Comparison of ENCODE assay signal across 9 mouse cellular contexts in genomic region chr2:3172656-3173055, GRCm38 (mm10). TPM values are rescaled to one million over a fixed set of nuclear protein-coding genes. Genes with fewer than 3 reads are reported as not detected.
DNase-seq lines count a peak whose midpoint lies in the region; ATAC-seq and TF ChIP-seq lines count a peak whose summit lies in the region.
"Had no signal": no experiment of that assay in that cellular context is flagged by ENCODE, and none has a peak within 500 bp of the region (broad histone marks: within the 10 kb centered on the region; RNA-seq: fewer than 3 reads in every experiment).

No protein-coding gene starts in this region.

- no peak overlapping the region for H3K9ac ChIP-seq in lung, embryonic 16.5 days (ENCODE audit: low read length)
- H3K9ac ChIP-seq in neural tube, embryonic 15.5 days (replicated peaks) = no peak overlapping the region
- H3K9ac ChIP-seq in hindbrain, embryonic 12.5 days = no peak overlapping the region
- H3K9ac ChIP-seq: liver, embryonic 15.5 days had no signal

- intact Hi-C loops in gastrocnemius, adult 2 months (cut with DNase I) = loop anchor here (5.0 kb wide), 1 partner anchor 55 kb away; no protein-coding TSS in a partner anchor

- no peaks in the 10 kb centered on the region for H3K36me3 ChIP-seq in lung, embryonic 16.5 days (ENCODE audit: control insufficient read depth, insufficient read depth, low read length)
- no peaks in the 10 kb centered on the region for H3K36me3 ChIP-seq in neural tube, embryonic 15.5 days
- no peaks in the 10 kb centered on the region for H3K36me3 ChIP-seq in hindbrain, embryonic 12.5 days
- H3K36me3 ChIP-seq: liver, embryonic 15.5 days had no signal

- peak; percentile 66 for ATAC-seq in lung, embryonic 16.5 days (ENCODE audit: low read depth)
- no peak for ATAC-seq in neural tube, embryonic 15.5 days (ENCODE audit: low FRiP score)
- no peak for ATAC-seq in hindbrain, embryonic 12.5 days (ENCODE audit: low FRiP score)

- H3K4me1 ChIP-seq in lung, embryonic 16.5 days (replicated peaks; ENCODE audit: control insufficient read depth, insufficient read depth, low read length) = peaks cover 22% of the 10 kb centered on the region
- H3K4me1 ChIP-seq in embryonic fibroblast, embryonic 13.5 days (ENCODE audit: control insufficient read depth, insufficient read depth, low read length) = peaks cover 4% of the 10 kb centered on the region; the same call in 1 of the 2 replicates
- H3K4me1 ChIP-seq in neural tube, embryonic 15.5 days = peaks cover 50% of the 10 kb centered on the region
- H3K4me1 ChIP-seq in hindbrain, embryonic 12.5 days = peaks cover 12% of the 10 kb centered on the region
- H3K4me1 ChIP-seq: liver, embryonic 15.5 days had no signal

- no peak overlapping the region for H3K4me3 ChIP-seq in gastrocnemius, adult 2 months
- no peak overlapping the region for H3K4me3 ChIP-seq in lung, embryonic 16.5 days (ENCODE audit: low read length)
- H3K4me3 ChIP-seq in embryonic fibroblast, embryonic 13.5 days (ENCODE audit: insufficient read depth, low read length) = no peak overlapping the region
- H3K4me3 ChIP-seq in neural tube, embryonic 15.5 days (replicated peaks) = no peak overlapping the region
- no peak overlapping the region for H3K4me3 ChIP-seq in hindbrain, embryonic 12.5 days
- H3K4me3 ChIP-seq: liver, embryonic 15.5 days had no signal

- TF ChIP-seq POLR2A in embryonic fibroblast, embryonic 13.5 days (IDR thresholded peaks at IDR 0.05; ENCODE audit: low read depth, low read length) = no peak

- peak overlapping the region; percentile 16; the same call in 1 of the 2 replicates for H3K27ac ChIP-seq in gastrocnemius, adult 2 months
- H3K27ac ChIP-seq in lung, embryonic 16.5 days (ENCODE audit: low read length) = peak overlapping the region; percentile 71
- peak overlapping the region; percentile 3; the same call in 1 of the 2 replicates for H3K27ac ChIP-seq in embryonic fibroblast, embryonic 13.5 days (ENCODE audit: insufficient read depth, low read length)
- peak overlapping the region; percentile 64; the same call in 1 of the 2 replicates for H3K27ac ChIP-seq in neural tube, embryonic 15.5 days (replicated peaks)
- H3K27ac ChIP-seq in hindbrain, embryonic 12.5 days = no peak overlapping the region
- H3K27ac ChIP-seq: liver, embryonic 15.5 days had no signal

- H3K4me2 ChIP-seq in lung, embryonic 16.5 days (ENCODE audit: low read depth, low read length) = no peak overlapping the region
- H3K4me2 ChIP-seq in neural tube, embryonic 15.5 days = no peak overlapping the region
- no peak overlapping the region for H3K4me2 ChIP-seq in hindbrain, embryonic 12.5 days (replicated peaks)
- H3K4me2 ChIP-seq: liver, embryonic 15.5 days had no signal

- no peak for TF ChIP-seq CTCF in gastrocnemius, adult 2 months (IDR thresholded peaks at IDR 0.05)
- TF ChIP-seq CTCF in embryonic fibroblast, embryonic 13.5 days (IDR thresholded peaks at IDR 0.05; ENCODE audit: borderline replicate concordance, insufficient read depth, low read length) = no peak

- DNase-seq in gastrocnemius, adult 2 months = no peak
- no peak for DNase-seq in gastrocnemius, adult 18-20 months (ENCODE audit: low spot score)
- DNase-seq in lung, postnatal 4 days = no peak
- DNase-seq in retina, embryonic 14.5 days (ENCODE audit: low spot score) = no peak

- WGBS in lung, embryonic 16.5 days = 39% methylated on average over 3 of the region's 3 CpGs
- WGBS in neural tube, embryonic 15.5 days = 59% methylated on average over 3 of the region's 3 CpGs
- 86% methylated on average over 3 of the region's 3 CpGs for WGBS in hindbrain, embryonic 12.5 days

- no peaks in the 10 kb centered on the region for H3K27me3 ChIP-seq in lung, embryonic 16.5 days (ENCODE audit: control insufficient read depth, insufficient read depth, low read depth, low read length)
- no peaks in the 10 kb centered on the region for H3K27me3 ChIP-seq in neural tube, embryonic 15.5 days (replicated peaks)
- no peaks in the 10 kb centered on the region for H3K27me3 ChIP-seq in hindbrain, embryonic 12.5 days
- H3K27me3 ChIP-seq: liver, embryonic 15.5 days had no signal

- H3K9me3 ChIP-seq in lung, embryonic 16.5 days (ENCODE audit: control insufficient read depth, low read length) = no peaks in the 10 kb centered on the region
- H3K9me3 ChIP-seq in neural tube, embryonic 15.5 days (replicated peaks) = no peaks in the 10 kb centered on the region
- no peaks in the 10 kb centered on the region for H3K9me3 ChIP-seq in hindbrain, embryonic 12.5 days (replicated peaks)
- H3K9me3 ChIP-seq: liver, embryonic 15.5 days had no signal

RNA-seq across cellular contexts. Expression of gene Fam171a1, which starts 58.6 kb away (rescaled TPM):
- total RNA-seq in gastrocnemius, adult 2 months (2021) = 1 to 10 TPM; 2.5 to 3.9 TPM
- total RNA-seq in gastrocnemius, adult 18-20 months (2021) = 1 to 10 TPM; 2.5 to 3.1 TPM
- 49.7 and 54.6 TPM in 2 replicates for polyA plus RNA-seq in lung, embryonic 16.5 days (2015; fragmentation: Nextera tagmentation; extraction: Ambion mirVana)
- 25.9 and 32.1 TPM in 2 replicates for polyA plus RNA-seq in embryonic fibroblast, embryonic 13.5 days (2011; ENCODE audit: insufficient read length, low read depth, missing spikeins)
- 48.3 and 49.9 TPM in 2 replicates for polyA plus RNA-seq in neural tube, embryonic 15.5 days (2015; fragmentation: Nextera tagmentation; extraction: Ambion mirVana)
- 56.2 and 57.0 TPM in 2 replicates for polyA plus RNA-seq in hindbrain, embryonic 12.5 days (2016; fragmentation: Nextera tagmentation; extraction: Ambion mirVana)
